ENCODE assay signal across 20 mouse cellular contexts in genomic region chrX:151130493-151130892, GRCm38 (mm10). TPM values are rescaled to one million over a fixed set of nuclear protein-coding genes. Genes with fewer than 3 reads are reported as not detected.
A peak's percentile ranks its signal among the peaks of the same experiment; 100 is the strongest.
DNase-seq lines count a peak whose midpoint lies in the region; ATAC-seq and TF ChIP-seq lines count a peak whose summit lies in the region.
"Had no signal": no experiment of that assay in that cellular context is flagged by ENCODE, and none has a peak within 500 bp of the region (broad histone marks: within the 10 kb centered on the region; RNA-seq: fewer than 3 reads in every experiment).

No protein-coding gene starts in this region.

- H3K27ac ChIP-seq in hindbrain, postnatal 0 days = no peak overlapping the region
- no peak overlapping the region for H3K27ac ChIP-seq in hindbrain, embryonic 16.5 days (ENCODE audit: low read depth, low read length)
- no peak overlapping the region for H3K27ac ChIP-seq in midbrain, postnatal 0 days (ENCODE audit: low read depth, low read length)
- H3K27ac ChIP-seq in midbrain, embryonic 13.5 days = no peak overlapping the region
- H3K27ac ChIP-seq: forebrain, embryonic 10.5 days; hindbrain, embryonic 13.5 days; limb, embryonic 12.5 days; liver, embryonic 15.5 days; midbrain, embryonic 15.5 days; neural tube, embryonic 12.5 days had no signal

- H3K4me3 ChIP-seq in hindbrain, postnatal 0 days (ENCODE audit: low read length) = no peak overlapping the region
- H3K4me3 ChIP-seq in hindbrain, embryonic 16.5 days (ENCODE audit: low read length) = no peak overlapping the region
- no peak overlapping the region for H3K4me3 ChIP-seq in midbrain, postnatal 0 days (ENCODE audit: low read depth, low read length)
- H3K4me3 ChIP-seq in midbrain, embryonic 13.5 days (replicated peaks) = no peak overlapping the region
- H3K4me3 ChIP-seq: forebrain, embryonic 10.5 days; hindbrain, embryonic 13.5 days; limb, embryonic 12.5 days; liver, embryonic 15.5 days; midbrain, embryonic 15.5 days; neural tube, embryonic 12.5 days had no signal

- no peaks in the 10 kb centered on the region for H3K27me3 ChIP-seq in hindbrain, postnatal 0 days (ENCODE audit: insufficient read depth, low read length)
- no peaks in the 10 kb centered on the region for H3K27me3 ChIP-seq in hindbrain, embryonic 16.5 days (replicated peaks; ENCODE audit: control insufficient read depth, insufficient read depth, low read length)
- H3K27me3 ChIP-seq in midbrain, postnatal 0 days (ENCODE audit: insufficient read depth, low read length) = no peaks in the 10 kb centered on the region
- H3K27me3 ChIP-seq in midbrain, embryonic 13.5 days = no peaks in the 10 kb centered on the region
- H3K27me3 ChIP-seq: hindbrain, embryonic 13.5 days; limb, embryonic 12.5 days; midbrain, embryonic 15.5 days; neural tube, embryonic 12.5 days had no signal

- 69% methylated on average over 3 of the region's 3 CpGs for WGBS in hindbrain, postnatal 0 days
- WGBS in hindbrain, embryonic 16.5 days = 79% methylated on average over 3 of the region's 3 CpGs
- WGBS in midbrain, postnatal 0 days = 82% methylated on average over 3 of the region's 3 CpGs
- 74% methylated on average over 3 of the region's 3 CpGs for WGBS in midbrain, embryonic 13.5 days

- H3K4me1 ChIP-seq in hindbrain, postnatal 0 days (ENCODE audit: insufficient read depth, low read length) = no peaks in the 10 kb centered on the region
- no peaks in the 10 kb centered on the region for H3K4me1 ChIP-seq in hindbrain, embryonic 16.5 days (ENCODE audit: control insufficient read depth, insufficient read depth, low read depth, low read length)
- H3K4me1 ChIP-seq in midbrain, postnatal 0 days (ENCODE audit: insufficient read depth, low read length) = no peaks in the 10 kb centered on the region
- no peaks in the 10 kb centered on the region for H3K4me1 ChIP-seq in midbrain, embryonic 13.5 days (replicated peaks)
- H3K4me1 ChIP-seq: forebrain, embryonic 10.5 days; hindbrain, embryonic 13.5 days; limb, embryonic 12.5 days; liver, embryonic 15.5 days; midbrain, embryonic 15.5 days; neural tube, embryonic 12.5 days had no signal

- TF ChIP-seq CTCF in hindbrain, postnatal 0 days (IDR thresholded peaks at IDR 0.05; ENCODE audit: low read depth) = peak; percentile 31; the same call in 1 of the 2 replicates
- peak; percentile 12; the same call in 1 of the 2 replicates for TF ChIP-seq CTCF in midbrain, postnatal 0 days (IDR thresholded peaks at IDR 0.05)

- no peaks in the 10 kb centered on the region for H3K9me3 ChIP-seq in hindbrain, postnatal 0 days (ENCODE audit: low read length)
- H3K9me3 ChIP-seq in hindbrain, embryonic 16.5 days (ENCODE audit: control insufficient read depth, low read length) = no peaks in the 10 kb centered on the region
- no peaks in the 10 kb centered on the region for H3K9me3 ChIP-seq in midbrain, postnatal 0 days (ENCODE audit: low read length)
- no peaks in the 10 kb centered on the region for H3K9me3 ChIP-seq in midbrain, embryonic 13.5 days
- H3K9me3 ChIP-seq: forebrain, embryonic 10.5 days; hindbrain, embryonic 13.5 days; limb, embryonic 12.5 days; liver, embryonic 15.5 days; midbrain, embryonic 15.5 days; neural tube, embryonic 12.5 days had no signal

- no peak overlapping the region for H3K4me2 ChIP-seq in hindbrain, postnatal 0 days (ENCODE audit: low read depth, low read length)
- H3K4me2 ChIP-seq in hindbrain, embryonic 16.5 days (ENCODE audit: low read length) = no peak overlapping the region
- H3K4me2 ChIP-seq in midbrain, postnatal 0 days (ENCODE audit: low read depth, low read length, poor library complexity, severe bottlenecking) = no peak overlapping the region
- H3K4me2 ChIP-seq in midbrain, embryonic 13.5 days (replicated peaks) = no peak overlapping the region
- H3K4me2 ChIP-seq: hindbrain, embryonic 13.5 days; limb, embryonic 12.5 days; liver, embryonic 15.5 days; midbrain, embryonic 15.5 days; neural tube, embryonic 12.5 days had no signal

- no peak overlapping the region for H3K9ac ChIP-seq in hindbrain, postnatal 0 days (replicated peaks; ENCODE audit: low read length)
- no peak overlapping the region for H3K9ac ChIP-seq in hindbrain, embryonic 16.5 days (ENCODE audit: low read depth, low read length)
- no peak overlapping the region for H3K9ac ChIP-seq in midbrain, postnatal 0 days (replicated peaks; ENCODE audit: low read length, poor library complexity, severe bottlenecking)
- H3K9ac ChIP-seq in midbrain, embryonic 13.5 days (replicated peaks) = no peak overlapping the region
- H3K9ac ChIP-seq: hindbrain, embryonic 13.5 days; limb, embryonic 12.5 days; liver, embryonic 15.5 days; midbrain, embryonic 15.5 days; neural tube, embryonic 12.5 days had no signal

- H3K36me3 ChIP-seq in hindbrain, postnatal 0 days (ENCODE audit: insufficient read depth, low read length) = no peaks in the 10 kb centered on the region
- H3K36me3 ChIP-seq in hindbrain, embryonic 16.5 days (ENCODE audit: control insufficient read depth, insufficient read depth, low read length) = no peaks in the 10 kb centered on the region
- H3K36me3 ChIP-seq in midbrain, postnatal 0 days (ENCODE audit: insufficient read depth, low read length) = no peaks in the 10 kb centered on the region
- H3K36me3 ChIP-seq in midbrain, embryonic 13.5 days = no peaks in the 10 kb centered on the region
- H3K36me3 ChIP-seq: forebrain, embryonic 10.5 days; hindbrain, embryonic 13.5 days; limb, embryonic 12.5 days; liver, embryonic 15.5 days; midbrain, embryonic 15.5 days; neural tube, embryonic 12.5 days had no signal

- no peak for ATAC-seq in hindbrain, postnatal 0 days
- ATAC-seq in hindbrain, embryonic 16.5 days = no peak
- ATAC-seq in midbrain, postnatal 0 days (ENCODE audit: low FRiP score) = no peak
- no peak for ATAC-seq in midbrain, embryonic 13.5 days
- ATAC-seq: midbrain, embryonic 15.5 days had no signal

- DNase-seq in hindbrain, postnatal 0 days (ENCODE audit: low spot score) = no peak
- no peak for DNase-seq in midbrain, postnatal 0 days (ENCODE audit: low spot score)
- peak; percentile 51 for DNase-seq in R1 (ENCODE audit: low read depth, low spot score)
- DNase-seq in right cerebral cortex, adult 2 months (ENCODE audit: low spot score in 2 of 2) = no peak
- DNase-seq in embryo, embryonic 10 days (ENCODE audit: low spot score) = no peak
- DNase-seq: adrenal gland, postnatal 25 days; cerebellum, postnatal 14 days; heart, adult 11 months; kidney, adult 2 months; kidney, postnatal 4 days; layer of hippocampus, postnatal 36 days; thymus, adult 2 months had no signal

RNA-seq across cellular contexts. Expression of gene Tsr2, which starts 34.1 kb away (rescaled TPM):
- total RNA-seq in hindbrain, postnatal 0 days (2014; rRNA removed) = 20.4 and 21.4 TPM in 2 replicates
- 38.6 and 41.4 TPM in 2 replicates for polyA plus RNA-seq in hindbrain, postnatal 0 days (2015; fragmentation: Nextera tagmentation; extraction: Ambion mirVana)
- 38.7 and 39.1 TPM in 2 replicates for polyA plus RNA-seq in hindbrain, embryonic 16.5 days (2015; fragmentation: Nextera tagmentation; extraction: Ambion mirVana)
- total RNA-seq in midbrain, postnatal 0 days (2014; rRNA removed) = 24.1 and 33.0 TPM in 2 replicates
- polyA plus RNA-seq in midbrain, postnatal 0 days (2015; fragmentation: Nextera tagmentation; extraction: Ambion mirVana) = 41.9 and 45.6 TPM in 2 replicates
- polyA plus RNA-seq in midbrain, embryonic 13.5 days (2015; fragmentation: Nextera tagmentation; extraction: Ambion mirVana) = 34.8 and 38.3 TPM in 2 replicates
